Mouse (Mus musculus) bone marrow macrophage, adult 2 months (primary cell): ENCODE measurements around the gene Map3k7.

Experiments
- CTCF ChIP-seq: IDR thresholded peaks from 2 replicates; pipeline ENCODE4 v1.5.1; 2012; ENCODE audit warnings: low read depth, mild to moderate bottlenecking, low read length, moderate library complexity
- POLR2A ChIP-seq: IDR thresholded peaks from 2 replicates; pipeline ENCODE4 v1.6.1; 2012; ENCODE audit warnings: mild to moderate bottlenecking, low read depth, low read length, borderline replicate concordance

DNA sequence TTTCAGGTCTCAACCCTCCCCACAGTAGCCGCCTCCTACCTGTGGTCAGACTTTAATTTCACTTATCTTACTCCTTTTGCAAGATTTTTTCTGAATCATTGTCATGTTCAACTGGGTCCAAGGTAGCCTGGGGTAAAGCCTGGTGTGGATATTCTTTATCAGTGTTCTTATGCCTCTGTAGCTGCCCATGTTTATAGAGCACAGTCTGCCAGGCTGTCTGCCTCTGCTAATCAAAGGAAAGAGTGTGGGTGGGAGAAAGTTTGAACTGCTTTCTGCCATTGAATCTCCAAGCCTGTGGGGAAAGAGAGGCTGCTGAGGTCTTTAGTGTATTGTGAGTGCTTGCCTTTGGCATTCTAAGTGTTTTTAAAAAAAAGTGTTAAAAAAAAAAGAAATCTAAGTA, 7.5 kb downstream of the Map3k7 start:
- TF ChIP-seq POLR2A (no peak), CTCF (no peak)
